Mouse (Mus musculus) neural tube, embryonic 13.5 days (tissue): Measurements from ENCODE around the gene Hist1h1c. TPM values are rescaled to one million over a fixed set of nuclear protein-coding genes. Genes with fewer than 3 reads are reported as not detected.
A peak's percentile ranks its signal among the peaks of the same experiment; 100 is the strongest.
"Not testable (repeated sequence)": the region's sequence is repeated elsewhere in the genome, so short reads cannot be mapped to it uniquely, and the experiment has no call there.

Experiments
- ATAC-seq: fragments of 200-750 bp; cut with Nextera tagmentation; 2 replicates; pipeline ENCODE4 v1.8.0; 2017; ENCODE audit warnings: low read depth, mild to moderate bottlenecking, moderate TSS enrichment, moderate library complexity
- H3K27ac ChIP-seq: fragments of 300-500 bp; sonication (generic); replicated peaks from 2 replicates; pipeline ENCODE4 v1.5.1; 2015; ENCODE audit warnings: moderate library complexity, mild to moderate bottlenecking, inconsistent platforms
- H3K27me3 ChIP-seq: fragments of 300-500 bp; sonication (generic); 2 replicates; pipeline ENCODE4 v1.6.1; 2015; ENCODE audit warnings: mild to moderate bottlenecking, inconsistent platforms
- H3K36me3 ChIP-seq: fragments of 300-500 bp; sonication (generic); 2 replicates; pipeline ENCODE4 v1.6.1; 2015; ENCODE audit warnings: mild to moderate bottlenecking, inconsistent platforms
- H3K4me1 ChIP-seq: fragments of 300-500 bp; sonication (generic); replicated peaks from 2 replicates; pipeline ENCODE4 v1.6.1; 2015; ENCODE audit warnings: inconsistent platforms
- H3K4me2 ChIP-seq: fragments of 300-500 bp; sonication (generic); 2 replicates; pipeline ENCODE4 v1.6.1; 2015; ENCODE audit warnings: inconsistent platforms, mild to moderate bottlenecking, moderate library complexity
- H3K4me3 ChIP-seq: fragments of 300-500 bp; sonication (generic); 2 replicates; pipeline ENCODE4 v1.5.1; 2015; ENCODE audit warnings: mild to moderate bottlenecking, inconsistent platforms
- H3K9ac ChIP-seq: fragments of 300-500 bp; sonication (generic); 2 replicates; pipeline ENCODE4 v1.6.1; 2015; ENCODE audit warnings: moderate library complexity, mild to moderate bottlenecking, inconsistent platforms
- H3K9me3 ChIP-seq: fragments of 300-500 bp; sonication (generic); 2 replicates; pipeline ENCODE4 v1.6.1; 2016; ENCODE audit warnings: inconsistent platforms
- WGBS: fragments of 180-500 bp; shearing (Covaris S2); methylation state at CpG from one replicate; pipeline ENCODE4 v1.1.7; 2015; 5-methylcytosine and 5-hydroxymethylcytosine counted together
- microRNA-seq: library from miRNA; unstranded; fragments of <30 nt; microRNA quantifications from one replicate; pipeline ENCODE4, GENCODE M21; 2016
- polyA plus RNA-seq: library from polyadenylated mRNA; unstranded; fragments of >200 nt; fragmentation: Nextera tagmentation; extraction: Ambion mirVana; gene quantifications from 2 replicates; pipeline ENCODE4 v1.2.1, GENCODE M21; 2015

Gene Hist1h1c
- polyA plus RNA-seq, 1 experiment from 2014 or later = 12.5 TPM

DNA sequence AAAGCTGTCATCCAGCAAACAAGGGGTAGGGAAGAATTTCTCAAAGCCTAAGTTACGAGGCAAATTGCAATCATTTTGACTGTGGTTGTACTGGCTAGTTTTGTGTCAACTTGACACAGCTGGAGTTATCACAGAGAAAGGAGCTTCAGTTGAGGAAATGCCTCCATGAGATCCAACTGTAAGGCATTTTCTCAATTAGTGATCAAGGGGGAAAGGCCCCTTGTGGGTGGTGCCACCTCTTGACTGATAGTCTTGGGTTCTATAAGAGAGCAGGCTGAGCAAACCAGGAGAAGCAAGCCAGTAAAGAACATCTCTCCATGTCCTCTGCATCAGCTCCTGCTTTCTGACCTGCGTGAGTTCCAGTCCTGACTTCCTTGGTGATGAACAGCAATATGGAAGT, 31.0 kb downstream of the Hist1h1c start, which contains the start of gene Trim38:
Gene Trim38 (plus strand): TSS at position 301 of the 400 bp plus-strand sequence.
- not testable (repeated sequence) for H3K4me3 ChIP-seq, H3K4me2 ChIP-seq, H3K36me3 ChIP-seq, H3K27me3 ChIP-seq, H3K9ac ChIP-seq, H3K4me1 ChIP-seq, H3K9me3 ChIP-seq, H3K27ac ChIP-seq, ATAC-seq
- 89% methylated on average over 2 of the region's 2 CpGs for WGBS

DNA sequence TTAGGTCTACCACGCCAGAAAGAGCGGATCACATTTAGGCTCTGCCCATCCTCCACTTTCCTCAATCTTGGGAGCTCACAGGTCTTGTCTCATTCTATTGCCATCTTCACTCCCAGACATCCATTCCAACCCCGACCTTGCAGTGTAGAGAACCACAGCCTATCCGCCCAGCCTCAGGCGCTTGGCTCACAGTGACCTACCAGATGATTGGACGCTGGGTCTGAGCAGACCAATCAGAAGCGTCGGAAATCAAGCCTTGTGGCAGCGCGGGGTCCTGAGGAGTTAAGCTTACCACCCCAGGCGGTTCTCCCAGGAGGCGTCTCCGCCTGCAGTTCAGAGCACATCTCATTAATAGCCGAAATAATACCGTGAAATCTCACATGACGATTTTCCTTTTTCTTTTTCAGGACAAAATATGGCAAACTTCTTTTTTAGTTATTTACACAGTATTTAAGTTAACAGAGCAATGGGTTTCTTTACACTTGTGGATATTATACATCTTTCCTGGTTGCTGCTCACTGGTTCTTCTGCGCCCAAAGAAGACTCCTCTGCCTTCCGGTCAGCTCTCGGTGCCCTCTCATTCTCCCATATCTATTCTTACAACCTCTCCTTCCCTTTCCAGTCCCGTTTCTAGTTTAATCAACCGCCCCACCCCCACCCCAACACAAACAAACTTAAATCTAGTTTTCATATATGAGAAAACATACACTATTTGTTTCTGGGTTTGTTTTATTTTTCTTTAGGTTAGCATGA, 34.1 kb downstream of the Hist1h1c start:
- peak overlapping the region; percentile 47 for H3K4me2 ChIP-seq
- no peaks in the 10 kb centered on the region for H3K36me3 ChIP-seq
- H3K27me3 ChIP-seq = no peaks in the 10 kb centered on the region
- no peak overlapping the region for H3K27ac ChIP-seq
- H3K4me1 ChIP-seq = peaks cover 4% of the 10 kb centered on the region
- ATAC-seq = peak; percentile 92
- H3K9ac ChIP-seq = no peak overlapping the region
- WGBS = 27% methylated on average over 21 of the region's 21 CpGs
- H3K9me3 ChIP-seq = no peaks in the 10 kb centered on the region
- H3K4me3 ChIP-seq = peak overlapping the region; percentile 6; the same call in 1 of the 2 replicates

DNA sequence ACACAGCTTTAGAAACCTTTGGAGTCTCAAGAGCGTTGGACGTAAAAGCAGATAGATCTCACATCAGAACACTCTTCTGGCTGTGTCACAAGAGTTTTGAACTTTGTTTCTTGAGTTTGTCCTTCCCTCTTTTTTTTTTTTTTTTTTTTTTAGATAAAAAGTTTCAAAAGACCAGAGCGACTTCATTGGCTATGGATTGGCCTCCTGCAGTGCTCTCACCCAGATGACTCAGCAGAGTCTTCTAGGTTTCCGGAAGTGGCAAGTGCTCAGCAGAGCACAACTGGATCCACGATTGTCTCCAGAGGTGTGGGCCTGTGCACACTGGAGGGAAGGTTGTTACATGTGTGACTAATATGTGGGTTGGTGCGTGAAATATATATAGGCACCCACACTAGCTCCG, 39.7 kb downstream of the Hist1h1c start:
- no peaks in the 10 kb centered on the region for H3K9me3 ChIP-seq
- H3K4me2 ChIP-seq = no peak overlapping the region
- ATAC-seq = no peak
- H3K4me3 ChIP-seq = no peak overlapping the region
- no peaks in the 10 kb centered on the region for H3K4me1 ChIP-seq
- H3K9ac ChIP-seq = no peak overlapping the region
- WGBS = 92% methylated on average over 7 of the region's 7 CpGs
- H3K27me3 ChIP-seq = no peaks in the 10 kb centered on the region
- no peak overlapping the region for H3K27ac ChIP-seq
- no peaks in the 10 kb centered on the region for H3K36me3 ChIP-seq

DNA sequence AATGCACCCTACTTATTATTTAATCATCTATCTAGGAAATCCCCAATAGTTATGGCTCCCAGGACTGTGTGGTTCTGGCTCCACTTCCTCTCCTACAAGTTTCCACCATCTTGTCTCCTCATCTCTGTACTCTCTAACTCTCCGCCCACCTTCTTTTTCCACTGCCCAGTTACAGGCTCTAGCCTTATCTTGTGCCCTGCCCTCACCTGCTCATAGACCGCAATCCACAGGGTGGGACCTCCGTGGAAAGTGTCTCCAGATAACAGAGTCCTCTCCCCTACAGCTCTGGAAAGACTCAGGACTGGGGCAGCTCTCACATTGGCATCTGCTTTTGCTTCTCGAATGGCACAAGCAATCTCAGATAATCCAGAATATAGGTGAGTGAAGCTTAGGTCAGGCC, 40.4 kb downstream of the Hist1h1c start:
- Histone ChIP-seq H3K4me2 (no peak overlapping the region), H3K9me3 (no peaks in the 10 kb centered on the region), H3K4me3 (no peak overlapping the region), H3K9ac (no peak overlapping the region), H3K4me1 (no peaks in the 10 kb centered on the region), H3K27me3 (no peaks in the 10 kb centered on the region), H3K27ac (no peak overlapping the region), H3K36me3 (no peaks in the 10 kb centered on the region)
- no peak for ATAC-seq
- 82% methylated on average over 4 of the region's 4 CpGs for WGBS

Small RNAs within 50 kb of the gene (microRNA-seq; reads per million reads assigned to microRNA genes)
- gene Gm44314 (not detected), gene Gm44484 (not detected)

Other genes with a start within 250 kb of the Hist1h1c start
- gene Btn2a2, start 250.0 kb upstream of the Hist1h1c start, polyA plus RNA-seq = 0.12 and 0.21 TPM in 2 replicates
- gene Hist1h4h, start 207.8 kb upstream of the Hist1h1c start, polyA plus RNA-seq = 2.4 and 2.6 TPM in 2 replicates
- 0.95 TPM in 1 of 2 replicates, not detected in the other for gene Hist1h2af, start 204.9 kb upstream of the Hist1h1c start, polyA plus RNA-seq
- 1.1 and 1.3 TPM in 2 replicates for gene Hist1h3g, start 203.4 kb upstream of the Hist1h1c start, polyA plus RNA-seq
- gene Hist1h2bh, start 195.4 kb upstream of the Hist1h1c start, polyA plus RNA-seq = 0.61 TPM in 1 of 2 replicates, not detected in the other
- not detected in 2 replicates for gene Hist1h3f, start 194.8 kb upstream of the Hist1h1c start, polyA plus RNA-seq
- not detected in 2 replicates for gene Hist1h4f, start 187.2 kb upstream of the Hist1h1c start, polyA plus RNA-seq
- gene Hist1h1d, start 185.5 kb upstream of the Hist1h1c start, polyA plus RNA-seq = 0.11 and 0.22 TPM in 2 replicates
- 2.0 and 3.2 TPM in 2 replicates for gene Hist1h3e, start 176.4 kb upstream of the Hist1h1c start, polyA plus RNA-seq
- 12.3 and 18.7 TPM in 2 replicates for gene Hist1h2ae, start 167.6 kb upstream of the Hist1h1c start, polyA plus RNA-seq
- 2.2 and 3.5 TPM in 2 replicates for gene Hist1h2bg, start 167.4 kb upstream of the Hist1h1c start, polyA plus RNA-seq
- 0.81 and 1.6 TPM in 2 replicates for gene Hist1h2bf, start 164.6 kb upstream of the Hist1h1c start, polyA plus RNA-seq
- 1.2 and 1.3 TPM in 2 replicates for gene Hist1h2ad, start 164.4 kb upstream of the Hist1h1c start, polyA plus RNA-seq
- 0.63 and 2.0 TPM in 2 replicates for gene Hist1h3d, start 163.0 kb upstream of the Hist1h1c start, polyA plus RNA-seq
- 37.3 and 43.1 TPM in 2 replicates for gene Hist1h4d, start 157.2 kb upstream of the Hist1h1c start, polyA plus RNA-seq
- 1.6 and 2.1 TPM in 2 replicates for gene Hist1h2be, start 117.7 kb upstream of the Hist1h1c start, polyA plus RNA-seq
- 6.1 and 8.1 TPM in 2 replicates for gene Hist1h1e, start 116.2 kb upstream of the Hist1h1c start, polyA plus RNA-seq
- 0.40 and 0.66 TPM in 2 replicates for gene Hist1h2ac, start 54.9 kb upstream of the Hist1h1c start, polyA plus RNA-seq
- gene Hist1h2bc, start 54.6 kb upstream of the Hist1h1c start, polyA plus RNA-seq = 25.7 and 28.2 TPM in 2 replicates
- gene Hist1h1t, start 43.0 kb upstream of the Hist1h1c start, polyA plus RNA-seq = not detected in 2 replicates
- 2.3 and 2.5 TPM in 2 replicates for gene Hist1h4c, start 40.4 kb upstream of the Hist1h1c start, polyA plus RNA-seq
- gene Hfe, start 28.0 kb upstream of the Hist1h1c start, polyA plus RNA-seq = 3.7 and 4.0 TPM in 2 replicates
- 1.5 and 2.7 TPM in 2 replicates for gene Hist1h3c, start 6.8 kb downstream of the Hist1h1c start, polyA plus RNA-seq
- not detected in 2 replicates for gene Hist1h2bb, start 7.9 kb downstream of the Hist1h1c start, polyA plus RNA-seq
- gene Hist1h2ab, start 12.3 kb downstream of the Hist1h1c start, polyA plus RNA-seq = 5.1 and 9.7 TPM in 2 replicates
- 0.96 and 2.3 TPM in 2 replicates for gene Hist1h3b, start 13.5 kb downstream of the Hist1h1c start, polyA plus RNA-seq
- gene Hist1h4b, start 18.2 kb downstream of the Hist1h1c start, polyA plus RNA-seq = 2.3 TPM in 1 of 2 replicates, not detected in the other
- gene Hist1h4a, start 22.4 kb downstream of the Hist1h1c start, polyA plus RNA-seq = 1.1 TPM in 1 of 2 replicates, not detected in the other
- 1.1 and 1.5 TPM in 2 replicates for gene Hist1h3a, start 23.6 kb downstream of the Hist1h1c start, polyA plus RNA-seq
- gene Hist1h1a, start 24.9 kb downstream of the Hist1h1c start, polyA plus RNA-seq = not detected in 2 replicates
- gene Trim38, start 31.1 kb downstream of the Hist1h1c start, polyA plus RNA-seq = not detected in 2 replicates
- not detected in 2 replicates for gene Slc17a2, start 68.2 kb downstream of the Hist1h1c start, polyA plus RNA-seq
- not detected in 2 replicates for gene Slc17a3, start 100.6 kb downstream of the Hist1h1c start, polyA plus RNA-seq
- gene Slc17a1, start 128.9 kb downstream of the Hist1h1c start, polyA plus RNA-seq = not detected in 2 replicates
- 0.08 and 0.13 TPM in 2 replicates for gene Slc17a4, start 176.2 kb downstream of the Hist1h1c start, polyA plus RNA-seq
- not detected in 2 replicates for gene Hist1h2ba, start 195.3 kb downstream of the Hist1h1c start, polyA plus RNA-seq
- not detected in 2 replicates for gene Hist1h2aa, start 195.7 kb downstream of the Hist1h1c start, polyA plus RNA-seq